Mouse (Mus musculus) CD4-positive helper T cell, adult 2 months (primary cell): ENCODE results near the gene Cux2.
A peak's percentile ranks its signal among the peaks of the same experiment; 100 is the strongest.

Experiments
- DNase-seq: peaks from one replicate; pipeline ENCODE4 v3.0.0-alpha.2; 2012; ENCODE audit warnings: low read depth, missing footprints, low spot score

Gene Cux2

GRCm38 (mm10) chr5:122059060-122060017 is 9.4 kb upstream of the Cux2 start:
- DNase-seq, result peak; percentile 44

- DNase-seq, result no peak
Measured at GRCm38 (mm10) chr5:122057622-122058021, 7.7 kb upstream of the Cux2 start.

GRCm38 (mm10) chr5:122056557-122056956 is 6.7 kb upstream of the Cux2 start:
- DNase-seq, result no peak

GRCm38 (mm10) chr5:122054130-122054843 is 4.4 kb upstream of the Cux2 start:
- DNase-seq, result no peak

- DNase-seq, result no peak
Measured at GRCm38 (mm10) chr5:122053587-122053986, 3.7 kb upstream of the Cux2 start.

- DNase-seq, result no peak
Measured at GRCm38 (mm10) chr5:122050832-122051105, 867 bp upstream of the Cux2 start.

GRCm38 (mm10) chr5:122049664-122050016 is 262 bp downstream of the Cux2 start:
- peak; percentile 32 for DNase-seq

- no peak for DNase-seq
Measured at GRCm38 (mm10) chr5:122048686-122049663, 927 bp downstream of the Cux2 start.

GRCm38 (mm10) chr5:122048252-122048651 is 1.6 kb downstream of the Cux2 start:
- DNase-seq, result no peak

GRCm38 (mm10) chr5:122047791-122048190 is 2.1 kb downstream of the Cux2 start:
- no peak for DNase-seq

- DNase-seq, result no peak
Measured at GRCm38 (mm10) chr5:122043567-122043966, 6.3 kb downstream of the Cux2 start.

GRCm38 (mm10) chr5:122035278-122035677 is 14.6 kb downstream of the Cux2 start:
- no peak for DNase-seq

GRCm38 (mm10) chr5:122033167-122033478 is 16.8 kb downstream of the Cux2 start:
- DNase-seq, result no peak

- no peak for DNase-seq
Measured at GRCm38 (mm10) chr5:122032471-122033166, 17.3 kb downstream of the Cux2 start.

- DNase-seq, result no peak
Measured at GRCm38 (mm10) chr5:122031146-122031545, 18.8 kb downstream of the Cux2 start.

- no peak for DNase-seq
Measured at GRCm38 (mm10) chr5:122030640-122031039, 19.3 kb downstream of the Cux2 start.

- DNase-seq, result no peak
Measured at GRCm38 (mm10) chr5:122026771-122027170, 23.1 kb downstream of the Cux2 start.

GRCm38 (mm10) chr5:122026284-122026683 is 23.6 kb downstream of the Cux2 start:
- DNase-seq, result no peak

- DNase-seq, result no peak
Measured at GRCm38 (mm10) chr5:122025117-122025516, 24.8 kb downstream of the Cux2 start.

- DNase-seq, result no peak
Measured at GRCm38 (mm10) chr5:122019288-122019687, 30.6 kb downstream of the Cux2 start.

GRCm38 (mm10) chr5:122017778-122018177 is 32.1 kb downstream of the Cux2 start:
- no peak for DNase-seq
